Mouse (Mus musculus): ENCODE measurements around the gene March8.

DNA sequence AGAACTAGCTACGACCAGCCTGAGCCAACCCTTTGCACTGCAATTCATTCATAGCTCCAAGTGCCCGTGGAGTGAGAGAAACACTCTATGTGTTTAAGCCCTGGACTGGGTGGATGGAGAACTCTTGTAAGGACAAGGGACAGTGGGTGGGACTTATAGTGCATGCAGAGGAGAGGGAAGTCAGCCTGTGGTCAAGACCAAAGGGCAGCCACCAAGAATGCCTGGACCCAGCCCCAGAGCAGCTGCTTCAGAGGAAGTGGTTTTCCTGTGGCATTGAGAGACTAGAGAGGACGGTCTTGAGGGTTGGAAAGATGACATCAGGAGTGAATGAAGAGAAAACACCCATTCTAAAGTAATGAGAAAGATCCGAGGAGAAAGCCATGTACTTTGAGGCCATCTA, 118.0 kb downstream of the March8 start:
- TF ChIP-seq CTCF (IDR thresholded peaks at IDR 0.05; ENCODE audit: low read depth) = no peak
- no peak for TF ChIP-seq EP300 (optimal IDR thresholded peaks at IDR 0.05)

Measured in stomach, postnatal 0 days (tissue).